Mouse (Mus musculus) G1E (cell line): ENCODE results near the gene Smtnl1.

Experiments used
- CTCF ChIP-seq: IDR thresholded peaks from 2 replicates; pipeline ENCODE4 v1.5.1; 2012; ENCODE audit warnings: low read depth, low read length, inconsistent platforms, mixed read lengths
- GATA1 ChIP-seq: IDR thresholded peaks from 2 replicates; pipeline ENCODE4 v1.6.1; 2012; ENCODE audit warnings: borderline replicate concordance, low read length, inconsistent platforms, mixed read lengths
- GATA2 ChIP-seq: IDR thresholded peaks from 2 replicates; pipeline ENCODE4 v1.6.1; 2012; ENCODE audit warnings: low read depth, low read length, inconsistent platforms, borderline replicate concordance
- POLR2AphosphoS5 ChIP-seq: IDR thresholded peaks from 2 replicates; pipeline ENCODE4 v1.6.1; 2012; ENCODE audit warnings: low read depth, low read length, inconsistent platforms; ENCODE audit not compliant: insufficient replicate concordance
- TAL1 ChIP-seq: conservative IDR thresholded peaks from 2 replicates; pipeline ENCODE4 v1.6.1; 2012; ENCODE audit warnings: low read depth, low read length, inconsistent platforms, mixed read lengths

GRCm38 (mm10) chr2:84777706-84778105 is 44.7 kb downstream of the Smtnl1 start:
- TF ChIP-seq CTCF: no peak
- no peak for TF ChIP-seq GATA1
- no peak for TF ChIP-seq TAL1
- no peak for TF ChIP-seq GATA2
- no peak for TF ChIP-seq POLR2AphosphoS5
